Mouse (Mus musculus) gastrocnemius, adult 2 months (tissue): ENCODE results near the gene Gucd1. TPM values are rescaled to one million over a fixed set of nuclear protein-coding genes. Genes with fewer than 3 reads are reported as not detected.
"Not testable (repeated sequence)": the region's sequence is repeated elsewhere in the genome, so short reads cannot be mapped to it uniquely, and the experiment has no call there.

Source experiments
- DNase-seq: peaks from one replicate; pipeline ENCODE4 v3.0.0; 2022
- H3K27ac ChIP-seq: fragments of 200-600 bp; 2 replicates; pipeline ENCODE4 v1.8.1; 2022; ENCODE audit warnings: mild to moderate bottlenecking
- H3K4me3 ChIP-seq: fragments of 200-600 bp; 2 replicates; pipeline ENCODE4 v1.8.1; 2022; ENCODE audit warnings: mild to moderate bottlenecking, moderate library complexity
- CTCF ChIP-seq: fragments of 200-600 bp; IDR thresholded peaks from 2 replicates; pipeline ENCODE4 v1.8.1; 2022; ENCODE audit warnings: antibody characterized with exemption, mild to moderate bottlenecking, moderate library complexity
- intact Hi-C: fragments of 180-260 bp; cut with DNase I; formaldehyde crosslinking; loops from one replicate; pipeline ENCODE4 v1.15.1; 2025
- total RNA-seq, 2 experiments: library from RNA; stranded (reverse); gene quantifications; 2 replicates each; pipeline ENCODE4 v1.2.3; 2021

Gene Gucd1
- total RNA-seq, 2 experiments from 2014 or later: 48.2 to 78.7 TPM

GRCm38 (mm10) chr10:75511060-75511459 lies 6.7 kb downstream of the Gucd1 start:
- intact Hi-C loops: no loop called here
- H3K27ac ChIP-seq: peak overlapping the region; percentile 96
- DNase-seq: peak; percentile 36
- H3K4me3 ChIP-seq: peak overlapping the region; percentile 11; the same call in 1 of the 2 replicates
- TF ChIP-seq CTCF: no peak

GRCm38 (mm10) chr10:75510446-75510845 lies 7.3 kb downstream of the Gucd1 start:
- no peak overlapping the region; the same call in 1 of the 2 replicates for H3K4me3 ChIP-seq
- no peak for TF ChIP-seq CTCF
- intact Hi-C loops: no loop called here
- DNase-seq: peak; percentile 91
- peak overlapping the region; percentile 96 for H3K27ac ChIP-seq

- H3K27ac ChIP-seq: peak overlapping the region; percentile 96; the same call in 1 of the 2 replicates
- DNase-seq, intact Hi-C loops, H3K4me3 ChIP-seq: not testable (repeated sequence)
Measured at GRCm38 (mm10) chr10:75505928-75506327, 11.8 kb downstream of the Gucd1 start.

DNA sequence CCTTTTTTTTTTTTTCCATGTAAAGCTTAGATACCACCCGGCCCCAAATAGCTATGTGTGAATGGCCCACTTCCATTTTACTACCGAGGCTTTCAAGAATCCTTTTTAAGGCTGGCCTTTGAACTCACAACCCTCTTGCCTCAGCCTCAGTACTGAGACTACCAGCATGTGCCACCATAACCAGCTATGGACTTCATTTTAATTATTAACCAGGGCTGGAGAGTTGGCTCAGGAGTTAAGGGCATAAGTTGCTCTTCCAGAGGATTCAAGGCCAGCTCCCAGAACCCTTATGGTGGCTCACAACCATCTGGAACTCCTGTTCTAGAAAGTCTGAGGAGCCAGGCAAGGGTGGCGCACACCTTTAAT lies 12.7 kb downstream of the Gucd1 start:
- TF ChIP-seq CTCF: no peak
- DNase-seq: no peak
- intact Hi-C loops: no loop called here
- H3K27ac ChIP-seq: peak overlapping the region; percentile 90
- H3K4me3 ChIP-seq: no peak overlapping the region

DNA sequence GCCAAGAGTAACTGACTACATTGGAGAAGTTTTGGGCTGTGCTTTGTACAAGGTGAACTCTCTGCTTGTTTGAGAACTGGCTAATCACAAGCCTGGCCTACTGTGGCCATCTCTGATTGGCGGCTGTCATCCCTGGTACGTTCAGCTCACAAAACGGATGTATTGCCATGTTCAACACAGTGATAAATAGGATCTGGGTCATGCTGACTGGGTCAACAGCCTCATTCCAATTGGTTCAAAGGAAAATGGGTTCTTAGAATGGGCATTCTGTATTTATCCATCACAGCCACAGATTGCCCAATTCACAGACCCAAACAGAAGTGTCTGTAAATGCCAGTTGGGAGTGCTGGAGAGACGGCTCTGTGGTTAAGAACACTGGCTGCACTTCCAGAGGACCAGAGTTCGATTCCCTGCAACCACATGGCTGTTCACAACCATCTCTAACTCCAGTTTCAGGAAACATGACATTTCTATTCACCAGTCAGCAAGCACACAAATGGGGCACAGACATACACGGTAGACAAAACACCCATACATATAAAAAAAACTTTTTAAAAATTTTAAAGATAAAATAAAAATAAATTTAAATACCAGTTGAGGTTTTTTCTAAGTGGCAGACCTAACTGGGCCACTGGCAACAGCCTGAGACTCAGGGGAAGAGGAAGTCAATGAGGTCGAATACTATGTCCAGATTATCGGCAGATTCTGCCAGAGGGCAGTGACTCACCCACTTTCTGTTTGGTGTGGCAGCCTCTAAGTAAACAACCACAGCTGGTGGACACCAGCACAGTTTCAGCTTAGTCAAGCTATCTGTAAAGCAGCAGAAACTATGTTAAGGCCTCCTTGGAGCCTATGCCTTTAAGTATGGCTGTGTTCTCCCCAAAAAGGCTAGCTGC lies 13.3 kb downstream of the Gucd1 start:
- TF ChIP-seq CTCF: no peak
- Histone ChIP-seq H3K4me3 (no peak overlapping the region), H3K27ac (peak overlapping the region; percentile 90)
- peak; percentile 57 for DNase-seq
- intact Hi-C loops: no loop called here

DNA sequence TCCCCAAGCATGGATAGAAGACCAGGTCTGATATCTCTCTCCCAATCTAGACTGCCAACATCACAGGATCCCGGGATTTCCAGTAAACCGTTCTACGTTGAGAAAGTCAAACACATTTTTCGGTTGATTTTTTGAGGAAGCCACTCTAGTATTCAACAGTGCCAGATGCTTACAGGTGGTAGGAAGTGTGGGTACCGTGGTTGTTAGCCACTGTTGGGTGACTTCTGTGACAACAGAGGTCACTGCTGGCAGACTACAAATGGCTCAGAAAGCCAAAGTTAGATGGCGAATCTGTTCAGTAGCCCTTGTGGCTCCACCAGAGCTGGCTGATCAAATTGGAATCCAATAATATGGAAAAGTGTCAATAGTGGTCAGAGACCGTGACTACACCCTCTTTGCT lies 14.1 kb downstream of the Gucd1 start:
- no peak for TF ChIP-seq CTCF
- intact Hi-C loops: no loop called here
- DNase-seq: no peak
- no peak overlapping the region for H3K4me3 ChIP-seq
- peak overlapping the region; percentile 90; the same call in 1 of the 2 replicates for H3K27ac ChIP-seq

DNA sequence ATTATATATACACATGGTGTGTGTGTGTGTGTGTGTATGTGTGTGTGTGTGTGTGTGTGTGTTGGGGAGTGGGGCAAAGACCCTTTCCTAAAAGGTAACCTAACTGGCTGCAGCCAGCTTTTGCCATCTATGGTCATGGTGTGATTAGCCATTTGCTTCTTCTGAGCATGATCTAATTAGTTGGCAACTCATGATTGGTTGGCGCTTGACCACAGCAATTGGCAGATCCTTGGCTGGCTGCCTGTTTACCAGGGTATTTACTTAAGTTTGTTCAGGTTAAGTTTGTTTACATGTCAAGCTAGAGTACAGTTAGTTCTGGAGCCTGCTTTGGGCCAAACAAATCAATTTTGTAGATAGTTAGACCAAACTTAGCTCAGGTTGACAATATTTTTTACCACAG lies 16.1 kb downstream of the Gucd1 start:
- no peak for DNase-seq
- TF ChIP-seq CTCF: no peak
- Histone ChIP-seq H3K27ac (no peak overlapping the region), H3K4me3 (no peak overlapping the region)
- intact Hi-C loops: no loop called here

- DNase-seq: no peak
- Histone ChIP-seq H3K4me3 (no peak overlapping the region), H3K27ac (peak overlapping the region; percentile 67)
- intact Hi-C loops: no loop called here
- TF ChIP-seq CTCF: no peak
Measured at GRCm38 (mm10) chr10:75500345-75500744, 17.4 kb downstream of the Gucd1 start.

GRCm38 (mm10) chr10:75499791-75500190 lies 18.0 kb downstream of the Gucd1 start:
- no peak for DNase-seq
- intact Hi-C loops: no loop called here
- TF ChIP-seq CTCF: no peak
- no peak overlapping the region; the same call in 1 of the 2 replicates for H3K27ac ChIP-seq
- no peak overlapping the region for H3K4me3 ChIP-seq

GRCm38 (mm10) chr10:75499214-75499613 lies 18.6 kb downstream of the Gucd1 start:
- DNase-seq, H3K27ac ChIP-seq, H3K4me3 ChIP-seq, intact Hi-C loops: not testable (repeated sequence)

GRCm38 (mm10) chr10:75495921-75496320 lies 21.9 kb downstream of the Gucd1 start:
- H3K27ac ChIP-seq: peak overlapping the region; percentile 93
- peak overlapping the region; percentile 30; the same call in 1 of the 2 replicates for H3K4me3 ChIP-seq
- intact Hi-C loops: no loop called here
- DNase-seq: no peak
- TF ChIP-seq CTCF: no peak

DNA sequence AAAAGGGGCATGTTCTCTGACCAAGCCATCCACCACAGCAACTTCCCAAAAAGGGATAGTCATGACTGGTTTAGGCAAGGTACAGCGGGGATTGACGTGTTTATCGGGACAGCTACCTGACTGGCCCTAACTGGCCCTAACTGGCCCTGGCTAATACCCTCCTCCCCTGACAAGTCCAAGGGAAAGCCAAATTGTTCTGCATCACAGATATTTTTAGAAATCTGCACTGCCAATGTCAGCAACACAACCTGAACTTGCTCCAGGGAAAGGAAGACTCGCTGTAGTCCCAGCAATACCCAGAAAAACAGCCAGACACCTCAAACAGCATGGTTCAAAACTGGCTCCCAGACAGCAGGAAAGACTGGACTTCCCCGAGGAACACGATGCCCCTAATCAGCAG lies 22.5 kb downstream of the Gucd1 start:
- DNase-seq: peak; percentile 72
- no peak for TF ChIP-seq CTCF

DNA sequence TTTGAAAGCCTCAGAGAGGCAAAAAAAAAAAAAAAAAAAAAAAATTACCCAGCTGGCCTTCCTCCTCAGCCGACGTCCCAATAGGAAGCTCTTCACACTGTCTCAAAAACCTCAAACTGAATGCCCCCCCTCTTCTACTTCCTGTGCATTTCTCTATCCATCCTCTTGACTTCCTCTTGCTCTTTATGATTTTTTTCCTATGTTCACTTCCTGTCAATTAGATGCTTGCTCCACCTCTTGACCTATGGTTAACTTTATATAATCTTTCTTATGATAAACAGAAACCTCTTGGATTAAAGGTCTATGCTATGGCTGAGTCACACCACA lies 25.9 kb downstream of the Gucd1 start:
- intact Hi-C loops: no loop called here
- no peak for DNase-seq

More for the DNA sequence above, 22.5 kb downstream of the Gucd1 start:
- Histone ChIP-seq H3K27ac (peak overlapping the region; percentile 93), H3K4me3 (peak overlapping the region; percentile 30; the same call in 1 of the 2 replicates)
- intact Hi-C loops: no loop called here

More for the DNA sequence above, 25.9 kb downstream of the Gucd1 start:
- no peak overlapping the region for H3K27ac ChIP-seq
- no peak for TF ChIP-seq CTCF
- H3K4me3 ChIP-seq: no peak overlapping the region
